Mouse (Mus musculus) gastrocnemius, postnatal 10 days (tissue): Measurements from ENCODE around the gene Defb19. TPM values are rescaled to one million over a fixed set of nuclear protein-coding genes. Genes with fewer than 3 reads are reported as not detected.

Experiments used
- DNase-seq: peaks from one replicate; pipeline ENCODE4 v3.0.0; 2021; ENCODE audit warnings: mixed read lengths
- total RNA-seq, 2 experiments: library from RNA; stranded (reverse); gene quantifications; 2 replicates each; pipeline ENCODE4 v1.2.3; 2021

Gene Defb19
- total RNA-seq, 2 experiments from 2014 or later: not detected

DNA sequence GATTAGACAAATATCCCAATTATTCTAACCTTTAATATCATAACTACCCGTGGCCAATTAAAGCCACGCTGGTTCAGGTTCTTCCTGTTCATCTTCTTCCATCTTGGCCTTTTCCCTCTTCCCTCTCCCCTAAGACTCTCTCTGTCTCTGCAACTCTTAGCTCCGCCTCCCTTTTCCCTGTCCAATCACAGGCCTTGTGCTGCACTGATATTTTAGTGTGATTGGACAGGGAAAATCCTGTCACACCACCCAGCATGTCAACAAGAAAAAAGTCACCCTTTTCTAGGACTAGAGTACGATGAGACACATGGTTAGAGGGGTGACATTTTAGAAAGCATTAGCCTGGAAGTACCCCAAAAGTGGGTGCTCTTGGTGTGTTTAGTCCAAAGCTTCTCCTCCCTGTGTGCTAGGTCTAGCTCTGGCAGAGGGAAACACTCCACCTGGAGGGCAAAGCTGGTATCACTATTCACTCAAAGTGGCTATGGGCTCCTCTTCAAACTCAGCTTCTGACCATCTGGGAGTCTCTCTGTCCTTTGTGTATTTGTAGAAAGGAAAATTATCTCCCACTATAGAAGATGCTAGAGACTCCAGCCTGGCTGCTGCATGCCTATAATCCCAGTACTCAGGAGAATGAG is 6.9 kb upstream of the Defb19 start:
- DNase-seq: no peak

- no peak for DNase-seq
Observed at GRCm38 (mm10) chr2:152580612-152581011, 500 bp upstream of the Defb19 start.

DNA sequence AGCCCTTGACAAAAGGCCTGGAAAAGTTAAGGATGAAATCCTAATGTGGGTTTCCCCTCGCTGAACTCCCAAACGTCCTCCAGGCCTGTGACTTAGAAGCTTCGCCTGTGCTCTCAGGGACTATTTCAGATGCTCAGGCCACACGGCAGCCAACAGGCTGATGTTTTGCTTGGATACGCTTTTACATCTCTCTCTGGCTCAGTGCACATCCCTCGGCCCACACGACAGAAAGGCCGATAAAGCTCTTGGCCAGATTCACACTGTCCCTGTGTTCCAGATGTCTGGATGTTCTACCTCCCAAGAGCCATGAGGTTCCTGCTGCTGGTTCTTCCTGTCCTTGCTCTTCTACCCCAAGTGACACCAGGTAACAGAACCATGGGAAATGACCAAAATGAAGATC is 6.6 kb downstream of the Defb19 start:
- no peak for DNase-seq

- peak; percentile 29 for DNase-seq
Observed at GRCm38 (mm10) chr2:152572114-152572794, 7.9 kb downstream of the Defb19 start, which contains the start of gene Defb21. Gene Defb21 (plus strand): TSS chr2:152572744.

- DNase-seq: no peak
Observed at GRCm38 (mm10) chr2:152570313-152570712, 9.8 kb downstream of the Defb19 start.

DNA sequence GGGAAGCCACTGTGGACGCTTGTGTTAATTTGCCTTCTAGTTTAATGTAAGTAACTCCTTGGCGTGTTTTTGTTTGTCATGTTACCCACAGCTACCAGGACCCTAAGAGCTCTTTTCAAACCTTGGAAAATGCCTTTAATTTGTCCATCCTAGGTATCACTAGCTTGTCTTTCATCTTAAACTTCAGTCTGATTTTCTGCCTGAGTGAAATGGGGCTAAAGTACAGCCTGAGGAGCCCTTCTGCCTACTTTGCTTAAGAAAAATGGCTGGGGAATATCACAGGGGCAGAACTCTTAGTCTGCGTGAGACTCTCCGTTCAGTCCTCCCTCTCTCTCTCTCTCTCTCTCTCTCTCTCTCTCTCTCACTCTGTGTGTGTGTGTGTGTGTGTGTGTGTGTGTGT is 10.2 kb downstream of the Defb19 start:
- no peak for DNase-seq

DNA sequence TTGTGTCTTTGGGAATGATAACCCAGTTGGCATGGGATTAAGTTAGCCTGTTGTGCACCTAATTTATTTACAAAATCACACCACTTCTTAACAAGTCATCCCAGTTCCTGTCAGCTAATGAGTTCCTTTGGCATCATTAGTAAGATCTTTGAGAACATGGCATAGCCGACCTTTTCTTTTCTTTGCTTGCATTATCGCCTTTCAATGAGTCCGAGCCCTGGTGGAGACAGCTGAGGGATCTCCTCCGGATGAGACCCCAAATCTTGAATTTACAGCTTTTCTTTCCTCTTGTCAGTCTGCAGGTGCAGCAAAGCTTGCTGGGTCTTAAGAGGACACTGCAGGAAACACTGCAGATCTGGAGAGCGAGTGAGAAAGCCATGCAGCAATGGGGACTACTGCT is 11.1 kb downstream of the Defb19 start, which contains the start of gene Gm17416:
Gene Gm17416 (plus strand): TSS at position 301 of the 400 bp plus-strand sequence.
- DNase-seq: no peak

DNA sequence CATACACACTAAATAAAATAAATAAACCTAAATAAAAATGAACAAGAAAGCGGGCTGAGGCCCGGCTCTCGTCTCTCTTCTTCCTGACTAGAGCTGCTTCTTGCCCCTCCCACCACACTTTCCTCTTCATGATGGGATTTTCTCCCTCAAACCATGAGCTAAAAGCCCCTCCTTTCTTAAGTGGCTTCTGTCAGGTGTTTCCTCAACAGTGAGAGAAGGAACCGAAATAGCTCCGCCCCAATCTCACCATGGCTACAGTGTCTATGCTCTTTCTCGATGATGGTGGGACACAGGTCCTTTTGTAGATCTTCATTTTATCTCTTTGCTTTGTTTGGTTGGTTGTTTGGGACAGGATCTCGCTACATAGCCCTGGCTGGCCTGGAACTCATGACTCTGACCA is 23.5 kb downstream of the Defb19 start:
- no peak for DNase-seq

GRCm38 (mm10) chr2:152553774-152554423 is 26.2 kb downstream of the Defb19 start:
- peak; percentile 69 for DNase-seq

DNA sequence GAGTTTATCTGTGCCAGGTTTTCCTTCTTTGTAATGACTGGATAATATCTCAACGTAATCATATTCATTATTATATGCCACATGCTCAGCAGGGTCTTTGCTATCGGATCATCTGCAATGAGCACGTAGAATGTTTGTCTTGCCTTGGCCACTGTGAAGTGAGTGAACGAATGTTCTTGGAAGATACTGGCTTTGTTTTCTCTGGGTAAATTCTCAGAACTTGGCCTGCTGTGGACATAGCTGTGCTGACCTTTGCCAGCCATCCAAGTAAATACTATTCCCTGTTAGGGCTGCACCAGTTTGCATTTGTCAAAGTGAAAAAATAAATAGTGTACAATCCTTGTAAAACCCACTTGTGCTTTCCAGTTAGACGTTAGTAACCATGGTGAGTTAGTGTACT is 32.0 kb downstream of the Defb19 start:
- DNase-seq: no peak

DNA sequence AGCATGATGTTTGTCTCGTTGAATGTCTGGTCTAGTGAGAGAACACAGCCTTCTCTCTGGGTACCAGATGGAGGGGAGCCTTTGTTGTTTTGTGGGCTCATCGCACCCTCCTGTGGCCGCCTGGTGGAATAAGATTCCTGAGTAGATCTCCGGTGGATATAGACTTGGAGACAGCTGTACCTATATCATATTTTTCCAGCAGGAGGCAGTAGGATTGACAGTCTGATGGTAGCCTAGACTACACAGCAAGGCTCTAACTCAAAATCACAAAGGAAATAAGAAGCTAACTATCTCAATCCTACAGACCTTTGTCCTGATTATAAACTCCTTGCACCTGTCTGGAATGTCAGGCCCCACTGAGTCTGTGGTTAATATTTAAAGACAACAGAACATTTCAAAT is 35.4 kb downstream of the Defb19 start:
- DNase-seq: peak; percentile 9

DNA sequence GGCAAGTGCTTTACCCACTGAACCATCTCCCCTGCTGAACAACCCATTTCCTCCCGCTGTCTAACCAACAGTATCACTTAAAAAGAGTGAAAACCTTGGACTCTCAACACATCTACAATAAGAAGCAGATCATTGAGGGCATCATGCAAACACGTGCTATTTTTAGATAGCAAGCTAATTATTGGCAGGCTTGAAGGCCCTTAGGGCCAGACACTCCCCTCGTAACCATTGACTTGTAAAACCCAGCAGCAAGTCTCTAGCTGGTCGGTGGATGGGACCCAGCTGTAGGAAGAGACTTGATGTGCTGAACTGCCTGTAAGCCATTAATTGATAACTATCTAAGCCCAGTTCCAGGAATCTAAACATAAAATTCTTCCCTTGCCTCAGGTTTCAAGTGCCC is 36.6 kb downstream of the Defb19 start:
- no peak for DNase-seq

DNA sequence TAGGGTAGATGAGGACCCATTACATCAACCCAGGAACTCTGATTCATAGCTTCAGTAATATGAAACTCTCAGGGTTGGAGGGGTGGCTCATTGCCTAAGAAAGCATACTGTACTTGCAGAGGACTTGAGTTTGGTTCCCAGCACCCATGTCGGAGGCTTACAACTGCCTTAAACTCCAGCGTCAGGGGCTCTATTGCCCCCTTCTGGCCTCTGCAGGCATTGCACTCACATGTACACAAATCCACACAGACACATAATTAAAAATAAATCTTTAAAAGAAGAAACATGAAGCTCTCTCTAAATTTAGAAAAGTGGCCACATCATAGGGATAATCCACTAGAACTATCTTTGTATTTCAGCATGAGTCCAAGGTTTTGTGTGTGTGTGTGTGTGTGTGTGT is 37.2 kb downstream of the Defb19 start:
- DNase-seq: no peak

DNA sequence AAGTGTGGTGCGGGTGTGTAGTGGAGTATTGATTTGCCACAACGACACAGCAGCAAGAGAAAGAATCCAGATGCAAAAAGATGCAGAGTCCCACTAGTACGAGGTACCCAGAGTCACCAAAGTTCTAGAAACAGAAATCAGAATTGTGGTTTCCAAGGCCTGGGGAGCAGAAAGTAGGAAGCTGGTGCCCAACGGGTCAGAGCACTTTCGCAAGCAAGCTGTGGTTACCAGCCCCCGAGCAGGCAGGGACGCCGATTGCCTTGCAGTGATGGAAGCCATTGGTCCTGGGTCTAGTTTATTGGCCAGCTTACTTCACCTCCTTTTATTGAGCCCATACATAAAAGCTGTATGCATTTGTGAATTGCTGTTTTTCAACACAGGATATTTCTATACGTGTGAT is 38.1 kb downstream of the Defb19 start:
- no peak for DNase-seq

DNA sequence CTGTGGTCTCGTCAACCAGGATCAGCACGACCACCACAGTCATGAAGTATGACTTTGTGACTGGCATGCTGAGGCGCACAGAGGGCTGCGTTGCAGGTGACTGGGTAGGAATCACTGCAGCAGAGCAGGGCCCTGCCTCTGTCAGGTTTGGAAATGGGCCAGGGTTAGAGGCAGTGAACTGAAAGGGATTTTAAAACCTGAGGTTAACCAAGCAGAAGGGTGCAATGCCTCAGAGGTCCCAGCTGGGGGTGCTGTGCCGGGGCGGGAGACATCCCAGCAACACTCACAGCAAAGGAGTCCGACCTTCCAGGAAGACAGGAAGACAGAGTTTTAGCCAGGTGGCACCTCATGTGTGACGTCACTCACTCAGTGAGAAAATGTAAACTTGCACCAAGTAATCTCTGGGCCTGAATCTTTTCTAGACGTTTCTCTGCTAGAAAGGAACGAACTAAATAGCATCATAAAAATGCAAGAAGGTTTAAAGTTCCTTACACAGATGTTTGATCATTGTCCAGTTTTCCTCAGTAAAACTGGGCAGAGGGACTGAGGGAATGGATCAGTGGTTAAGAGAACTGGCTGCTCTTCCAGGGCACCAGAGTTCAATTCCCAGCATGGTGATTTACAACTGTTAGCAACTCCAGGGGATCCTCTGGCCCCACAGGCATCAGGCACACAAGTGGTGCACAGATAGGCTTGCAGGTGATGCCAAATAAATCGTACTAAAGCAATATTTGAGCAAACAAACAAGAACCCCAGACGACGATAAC is 40.0 kb downstream of the Defb19 start, which contains the start of gene Defb29:
Gene Defb29 (minus strand): TSS at position 155 of the 767 bp plus-strand sequence.
- DNase-seq: no peak

Other genes starting within 250 kb of the Defb19 start
- gene Rbck1, start 247.7 kb downstream of the Defb19 start, total RNA-seq: 10 to 100 TPM; 40.7 to 48.6 TPM
- 1 to 10 TPM; 1.3 to 1.5 TPM for gene Trib3, start 236.3 kb downstream of the Defb19 start, total RNA-seq
- gene Nrsn2, start 203.7 kb downstream of the Defb19 start, total RNA-seq: under 1 TPM in 1 of 2 experiments, not detected in 1; 0.18 TPM
- gene Sox12, start 182.2 kb downstream of the Defb19 start, total RNA-seq: 1 to 10 TPM; 6.7 to 9.4 TPM
- gene Zcchc3, start 165.3 kb downstream of the Defb19 start, total RNA-seq: 1 to 10 TPM; 4.7 to 5.6 TPM
- not detected for gene 6820408C15Rik, start 164.7 kb downstream of the Defb19 start, total RNA-seq
- not detected for gene Defb23, start 115.7 kb downstream of the Defb19 start, total RNA-seq
- not detected for gene Defb20, start 103.2 kb downstream of the Defb19 start, total RNA-seq
- not detected for gene Defb22, start 90.2 kb downstream of the Defb19 start, total RNA-seq
- not detected for gene Defb26, start 68.6 kb downstream of the Defb19 start, total RNA-seq
- not detected for gene Defb28, start 62.1 kb downstream of the Defb19 start, total RNA-seq
- gene Defb29, start 40.2 kb downstream of the Defb19 start, total RNA-seq: not detected
- gene Gm17416, start 11.0 kb downstream of the Defb19 start, total RNA-seq: not detected
- gene Defb21, start 7.6 kb downstream of the Defb19 start, total RNA-seq: not detected
- gene Defb45, start 19.1 kb upstream of the Defb19 start, total RNA-seq: not detected
- not detected for gene Defb36, start 24.0 kb upstream of the Defb19 start, total RNA-seq
- gene Defb25, start 42.7 kb upstream of the Defb19 start, total RNA-seq: 1 to 10 TPM; 1.5 to 1.6 TPM
- gene Rem1, start 46.6 kb upstream of the Defb19 start, total RNA-seq: 10 to 100 TPM in 1 of 2 experiments, 1 to 10 TPM in 1; 9.1 to 11.5 TPM
- gene H13, start 89.1 kb upstream of the Defb19 start, total RNA-seq: 10 to 100 TPM; 56.0 to 61.1 TPM
- 10 to 100 TPM; 12.5 to 19.3 TPM for gene Mcts2, start 106.7 kb upstream of the Defb19 start, total RNA-seq
- 10 to 100 TPM; 17.6 to 21.1 TPM for gene Id1, start 155.9 kb upstream of the Defb19 start, total RNA-seq
- 1 to 10 TPM; 5.6 to 6.9 TPM for gene Cox4i2, start 173.9 kb upstream of the Defb19 start, total RNA-seq